Mouse (Mus musculus) right cerebral cortex, adult 18-20 months (tissue): Measurements from ENCODE around the gene Fau.
"Not testable (repeated sequence)": the region's sequence is repeated elsewhere in the genome, so short reads cannot be mapped to it uniquely, and the experiment has no call there.

Experiments
- DNase-seq: peaks from one replicate; pipeline ENCODE4 v3.0.0; 2022; ENCODE audit warnings: mixed read lengths

Fau gene

DNA sequence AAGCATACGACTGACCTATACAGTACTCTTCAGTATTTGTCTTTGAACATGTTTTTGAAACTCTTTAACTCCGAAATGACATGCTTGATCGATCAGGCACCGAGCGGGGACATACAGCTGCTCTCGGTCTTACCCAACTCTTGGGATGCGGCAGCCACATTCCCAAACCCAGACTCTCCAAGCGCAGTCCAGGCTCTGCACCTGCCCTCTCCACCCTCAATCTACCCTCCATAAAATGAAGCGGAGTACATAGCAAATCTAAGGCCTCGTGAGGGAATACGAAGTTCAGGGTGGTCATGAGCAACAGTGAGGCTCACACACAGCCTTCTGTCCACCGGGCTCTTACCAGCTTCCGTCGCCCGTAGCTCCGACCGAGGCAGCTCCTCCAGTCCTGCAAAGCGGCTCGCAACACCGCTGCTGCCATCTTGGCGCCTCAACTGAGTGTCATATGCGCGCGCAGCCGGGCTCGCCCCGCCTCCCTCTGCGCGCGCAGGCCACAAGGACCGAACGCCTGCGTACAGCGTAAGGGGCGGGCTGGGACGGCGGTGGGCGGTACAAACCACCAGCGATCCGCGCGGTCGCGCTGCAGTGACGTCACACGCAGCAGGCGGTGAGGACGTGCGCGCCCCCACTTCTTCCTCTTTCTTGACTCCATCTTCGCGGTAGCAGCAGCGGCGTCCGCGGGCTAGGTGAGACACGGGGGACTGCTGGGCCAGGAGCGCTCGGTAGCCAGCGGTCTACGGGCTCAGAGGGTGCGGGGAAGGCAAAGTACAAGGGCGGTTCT, at the start of gene Fau, which contains the start of gene Mrpl49:
Gene Fau (plus strand): TSS at position 532 of the 784 bp plus-strand sequence.
Gene Mrpl49 (minus strand): TSS at position 473 of the 784 bp plus-strand sequence.
- DNase-seq: peak; percentile 99

DNA sequence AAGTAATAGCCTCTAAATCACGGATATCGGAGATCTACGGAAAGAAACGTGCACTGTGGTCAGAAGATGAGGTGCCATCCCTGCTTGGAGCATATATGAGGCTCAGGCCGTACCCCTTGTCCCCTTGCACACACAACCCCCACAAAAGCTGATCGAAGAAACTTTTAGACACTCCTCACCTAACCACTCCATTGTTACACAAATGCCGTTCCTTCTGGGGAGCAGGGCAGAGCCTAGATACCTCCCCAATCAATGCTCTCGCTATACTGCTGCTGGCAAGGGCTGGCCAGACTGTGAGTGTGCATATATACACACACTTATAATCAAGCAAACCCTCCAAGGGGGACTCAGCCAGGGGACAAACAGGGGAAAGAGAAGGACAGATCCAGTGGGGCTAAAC, 48.5 kb upstream of the Fau start:
- no peak for DNase-seq

DNA sequence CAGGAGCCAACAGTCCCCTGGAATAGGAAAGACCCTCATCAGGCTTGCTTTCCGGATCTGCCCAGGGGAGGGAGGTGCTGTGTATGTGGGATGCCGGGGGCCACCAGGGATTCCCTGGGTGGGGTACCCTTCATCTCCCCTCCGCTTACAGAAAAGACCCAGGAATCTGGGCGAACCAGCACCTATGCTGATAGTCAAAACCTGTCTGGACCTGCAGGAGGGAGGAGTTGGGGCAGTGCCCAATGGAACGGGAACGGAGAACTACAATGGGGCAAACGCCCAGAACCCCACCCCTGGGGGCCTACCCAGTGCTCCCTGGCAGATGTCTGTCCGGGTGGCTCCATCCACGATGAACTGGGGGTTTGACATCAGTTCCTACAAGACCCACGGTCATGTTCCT, 44.0 kb upstream of the Fau start:
- no peak for DNase-seq

DNA sequence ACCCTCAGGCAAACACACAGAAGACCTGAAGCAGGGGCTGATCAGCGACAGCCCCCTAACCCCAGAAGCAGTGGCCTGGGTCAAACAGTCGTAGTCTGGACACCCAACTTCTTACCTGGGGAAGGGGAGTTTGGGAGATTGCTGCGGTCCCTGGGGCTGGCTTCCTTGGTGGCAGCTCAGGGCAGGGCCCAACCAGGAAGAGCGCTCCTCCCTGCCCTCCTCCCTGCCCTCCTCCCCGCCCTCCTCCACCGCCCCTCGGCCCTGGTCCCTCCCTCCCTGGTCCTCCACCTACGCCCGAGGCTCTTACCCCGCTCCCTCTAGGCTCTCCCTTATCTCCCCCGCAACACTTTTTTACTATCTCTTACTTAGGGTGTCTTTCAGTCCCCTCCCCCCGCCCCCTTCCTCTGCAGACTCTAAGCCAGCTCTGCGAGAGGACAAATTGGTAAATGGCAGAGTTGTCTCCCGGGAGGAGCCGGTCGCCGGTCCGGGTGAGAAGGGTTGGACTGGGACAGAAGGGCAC, 42.6 kb upstream of the Fau start:
- peak; percentile 4 for DNase-seq

DNA sequence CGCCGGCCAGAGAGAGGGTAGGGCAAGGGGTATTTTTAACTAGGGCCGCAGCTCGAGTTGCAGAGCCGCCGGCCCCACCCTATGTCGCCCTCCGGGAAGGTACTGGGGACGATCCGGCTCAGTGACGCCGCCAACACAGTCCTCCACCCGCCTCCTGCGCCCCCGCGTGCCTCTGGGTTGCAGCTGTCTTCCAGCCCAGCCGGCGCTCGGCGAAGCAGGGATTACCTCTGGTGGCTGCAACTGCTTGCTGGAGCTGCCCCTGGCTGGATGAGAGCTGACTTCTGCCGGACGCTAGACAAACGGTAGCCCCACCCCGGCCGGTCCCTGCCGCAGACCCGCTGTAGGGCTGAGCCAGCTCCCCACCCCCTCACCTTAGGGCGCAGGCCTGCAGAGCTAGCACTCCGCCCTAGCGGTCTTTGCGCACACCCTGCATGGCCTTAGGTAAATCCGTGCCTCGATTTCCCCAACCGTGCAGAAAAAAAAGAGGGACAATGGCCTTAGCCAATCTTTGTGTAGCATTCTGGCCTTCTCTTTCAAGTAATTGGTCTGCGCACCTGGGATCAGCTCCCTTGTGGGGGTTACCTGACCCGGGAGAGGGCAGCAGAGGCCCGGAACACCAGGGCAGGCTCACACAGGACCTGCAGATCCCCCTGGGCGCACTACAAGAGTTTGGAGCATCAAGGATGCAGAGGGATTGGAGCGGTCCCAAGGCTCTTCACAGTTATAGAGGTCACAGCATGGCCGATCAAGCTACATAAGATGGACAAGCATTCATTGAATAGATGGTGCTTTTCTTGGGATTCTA, 41.9 kb upstream of the Fau start, which contains the start of gene Capn1:
Gene Capn1 (minus strand): TSS at position 387 of the 805 bp plus-strand sequence.
- DNase-seq: peak; percentile 80

DNA sequence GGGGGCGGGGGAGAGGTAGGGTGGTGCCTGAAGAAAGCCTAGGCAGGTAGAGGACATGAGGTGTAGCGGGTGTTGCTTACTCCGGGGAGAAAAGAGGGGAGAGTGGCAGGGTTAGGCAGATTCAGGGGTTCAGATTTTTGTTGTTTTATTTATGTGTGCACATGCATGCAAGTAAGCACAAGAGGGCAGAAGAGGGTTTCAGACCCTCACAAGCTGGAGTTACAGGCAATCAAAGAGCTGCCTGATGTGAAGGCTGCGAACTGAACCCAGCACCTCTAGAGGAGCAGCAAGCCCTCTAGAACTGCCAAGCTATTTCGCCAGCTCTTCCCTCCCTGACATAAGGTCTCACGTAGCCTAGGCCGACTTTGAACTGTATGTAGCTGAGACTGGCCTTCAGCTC, 41.1 kb upstream of the Fau start:
- no peak for DNase-seq

DNA sequence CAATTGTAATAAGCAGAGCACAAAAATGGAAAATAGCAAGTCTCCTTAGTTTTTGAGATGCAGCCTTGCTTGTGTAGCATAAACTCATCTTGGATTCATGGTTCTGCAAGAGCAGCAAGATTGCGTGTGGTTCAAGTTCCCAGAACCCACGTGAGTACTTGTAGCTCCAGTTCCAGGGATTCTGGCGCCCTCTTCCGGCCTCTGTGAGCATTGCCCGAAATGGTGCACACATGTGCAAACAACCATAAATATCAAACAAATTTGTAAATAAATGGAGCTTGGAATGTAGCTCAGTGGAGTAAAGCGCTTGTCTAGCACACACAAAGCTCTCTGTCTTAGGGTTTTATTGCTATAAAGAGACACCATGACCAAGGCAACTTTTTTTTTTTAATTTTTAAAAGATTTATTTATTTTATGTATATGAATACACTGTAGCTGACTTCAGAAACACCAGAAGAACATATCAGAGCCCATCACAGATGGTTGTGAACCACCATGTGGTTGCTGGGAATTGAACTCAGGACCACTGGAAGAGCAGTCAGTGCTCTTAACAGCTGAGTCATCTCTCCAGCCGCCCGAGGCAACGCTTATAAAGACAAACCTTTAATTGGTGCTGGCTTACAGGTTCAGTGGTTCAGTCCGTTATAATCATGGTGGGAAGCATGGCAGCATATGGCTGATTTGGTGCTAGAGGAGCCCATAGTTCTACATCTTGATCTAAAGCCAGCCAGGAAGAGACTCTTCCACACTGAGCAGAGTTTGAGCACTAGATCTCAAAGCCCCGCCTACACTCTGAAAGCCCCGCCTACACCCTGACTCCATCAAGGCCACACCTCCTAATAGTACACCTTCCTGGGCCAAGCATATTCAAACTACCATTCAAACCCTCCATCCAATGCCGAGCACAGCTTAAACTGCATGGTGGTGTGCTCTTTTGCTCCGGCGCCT, 39.2 kb upstream of the Fau start:
- DNase-seq: peak; percentile 84

DNA sequence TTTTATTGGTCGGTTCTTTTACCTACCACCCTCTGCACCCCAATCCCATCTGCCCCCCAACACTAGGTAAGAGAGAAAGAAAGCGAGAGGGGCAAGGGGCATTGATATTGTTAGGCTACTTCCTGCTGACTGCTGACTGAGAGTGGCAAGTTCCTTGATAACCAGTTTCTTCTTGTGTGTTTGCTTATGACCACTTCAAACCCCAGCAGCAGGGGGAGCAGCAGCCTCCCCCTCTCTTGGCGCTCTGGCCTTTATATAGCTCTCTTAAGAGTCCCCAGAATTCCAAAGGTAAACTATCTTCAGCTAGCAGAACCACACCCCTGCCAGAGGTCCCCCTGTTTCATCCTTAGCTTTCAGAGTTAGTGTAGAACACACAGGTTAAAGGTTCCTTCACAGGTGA, 37.4 kb upstream of the Fau start:
- no peak for DNase-seq

DNA sequence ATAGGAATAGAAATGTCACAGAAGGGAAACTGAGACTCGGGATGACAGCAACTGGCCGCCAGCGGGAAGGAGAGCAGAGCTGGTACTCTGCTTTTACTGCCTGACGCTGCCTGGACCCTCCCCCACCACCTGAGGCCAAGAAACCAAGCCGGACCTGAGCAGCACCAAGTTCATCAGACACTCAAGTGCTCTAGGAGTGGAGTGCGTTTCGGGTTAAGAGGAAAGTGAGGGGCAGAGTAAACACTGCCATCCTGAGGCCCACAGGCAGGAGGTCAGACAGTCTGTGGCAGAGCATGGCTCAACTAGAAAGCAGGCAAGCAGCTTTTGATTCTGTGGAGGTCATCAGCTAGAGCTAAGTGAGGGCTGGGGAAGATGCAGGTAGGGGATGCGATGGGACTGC, 34.6 kb upstream of the Fau start:
- no peak for DNase-seq

DNA sequence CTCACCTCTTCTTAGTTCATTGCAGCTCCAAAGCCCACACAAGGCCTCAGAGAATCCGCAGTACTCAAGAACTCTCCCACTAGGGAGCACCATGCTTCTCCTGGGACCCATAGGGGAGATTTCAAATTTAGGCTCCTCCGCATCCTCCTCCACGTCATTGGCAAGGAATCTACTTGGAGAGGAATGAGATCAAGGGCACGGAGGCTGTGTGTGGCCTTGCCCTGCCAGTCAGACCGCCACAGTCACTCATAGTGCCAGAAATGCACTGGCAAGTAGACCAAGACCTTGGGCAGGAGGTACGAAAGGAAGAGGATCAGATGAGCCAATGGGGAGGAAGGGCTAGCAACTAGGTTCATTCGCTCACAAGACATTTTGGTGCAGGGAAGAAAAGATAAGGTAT, 33.7 kb upstream of the Fau start:
- no peak for DNase-seq

DNA sequence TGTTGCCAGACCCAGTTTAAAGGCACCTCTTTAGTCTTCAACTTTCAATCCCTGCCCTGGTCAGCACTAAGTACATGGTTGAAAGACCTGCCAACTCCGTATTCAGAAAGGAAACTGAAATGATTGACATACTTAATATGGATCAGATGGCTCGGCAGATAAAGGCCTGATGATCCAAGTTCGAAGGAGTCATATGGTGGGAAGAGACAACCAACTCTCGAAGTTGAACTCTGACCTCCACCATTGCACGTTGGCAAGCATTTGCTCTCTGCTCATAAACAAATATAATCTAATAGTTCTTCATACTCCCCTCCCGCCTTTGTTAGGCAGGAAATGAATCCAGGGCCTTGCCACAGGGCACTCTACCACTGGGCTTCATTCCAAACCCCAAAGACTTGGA, 28.7 kb upstream of the Fau start:
- DNase-seq: no peak

DNA sequence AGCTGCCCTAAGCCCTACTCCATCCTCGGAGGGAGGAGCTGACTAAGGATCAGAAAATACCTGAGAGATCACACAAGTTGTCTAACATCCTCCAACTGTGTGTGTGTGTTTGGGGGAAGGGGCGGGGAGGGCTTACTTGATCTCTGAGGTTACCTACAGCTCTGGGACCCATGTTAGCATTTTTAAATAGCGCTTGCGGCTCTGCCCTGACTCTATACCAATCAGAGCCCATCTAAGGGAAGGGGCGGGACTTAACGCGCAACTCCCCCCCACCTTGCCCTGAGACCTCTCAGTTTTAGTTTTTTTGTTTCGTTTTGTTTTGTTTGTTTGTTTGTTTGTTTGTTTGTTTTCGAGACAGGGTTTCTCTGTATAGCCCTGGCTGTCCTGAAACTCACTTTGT, 28.2 kb upstream of the Fau start:
- DNase-seq: no peak

DNA sequence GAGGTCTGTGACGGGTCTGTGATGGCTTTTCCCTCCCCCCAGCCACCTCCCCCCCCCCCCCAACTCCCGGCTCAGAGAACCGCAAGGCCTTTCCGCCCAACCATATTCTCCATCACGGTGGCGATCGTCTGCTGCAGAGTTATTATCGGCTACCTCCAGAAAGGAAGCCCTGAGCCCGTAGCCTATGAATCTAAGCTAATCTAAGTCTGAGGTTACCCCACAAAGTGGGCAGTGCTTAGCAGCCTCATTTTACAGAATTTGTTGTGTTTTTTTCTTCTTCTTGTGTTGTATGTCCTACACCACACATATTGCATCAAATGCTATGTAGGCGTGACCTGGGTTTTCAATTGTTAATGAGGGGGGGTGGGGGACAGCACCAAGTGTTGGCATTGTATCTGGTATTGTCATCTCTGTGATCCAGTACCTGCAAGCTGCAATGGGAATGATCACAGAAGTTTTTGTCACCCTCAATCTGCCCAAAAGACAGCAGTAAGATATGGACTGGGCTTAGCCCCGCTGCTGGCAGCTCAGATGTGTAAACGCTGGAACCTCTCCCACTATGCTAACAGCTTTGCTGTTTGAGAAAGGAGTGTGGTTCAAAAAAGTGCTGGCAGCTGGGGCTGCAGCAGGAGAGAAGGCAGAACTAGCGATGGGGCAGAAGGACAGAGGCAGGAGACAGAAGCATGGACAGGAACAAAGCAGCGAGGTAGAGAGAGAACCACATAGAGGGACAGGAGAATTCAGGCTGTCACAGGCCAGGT, 26.9 kb upstream of the Fau start:
- DNase-seq: no peak

DNA sequence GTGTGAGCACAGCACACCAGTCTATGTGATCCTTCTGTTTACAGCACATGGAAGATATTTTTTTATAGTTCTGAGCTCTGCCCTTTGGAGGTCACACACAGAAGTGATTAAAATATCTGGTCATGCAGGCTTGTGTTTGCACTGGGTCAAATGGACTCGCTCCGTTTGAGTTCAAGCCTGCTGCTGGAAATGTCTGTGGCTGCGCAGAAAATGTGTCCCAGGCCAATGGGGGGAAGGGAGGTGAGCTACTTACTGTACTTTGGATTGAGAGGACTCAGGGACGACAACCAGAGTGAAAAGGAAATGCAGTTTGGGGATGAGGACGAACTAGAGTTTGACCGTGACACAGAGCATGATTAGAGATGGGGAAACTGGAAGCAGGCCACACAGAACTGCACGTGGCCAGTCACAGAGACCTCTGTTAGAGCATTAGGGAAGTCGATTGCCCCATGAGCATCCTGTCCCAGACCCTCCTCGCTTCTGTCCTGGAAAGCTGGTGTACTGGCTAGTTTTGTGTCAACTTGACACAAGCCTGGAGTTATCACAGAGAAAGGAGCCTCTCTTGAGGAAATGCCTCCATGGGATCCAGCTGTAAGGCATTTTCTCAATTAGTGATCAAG, 21.6 kb upstream of the Fau start:
- DNase-seq: no peak

DNA sequence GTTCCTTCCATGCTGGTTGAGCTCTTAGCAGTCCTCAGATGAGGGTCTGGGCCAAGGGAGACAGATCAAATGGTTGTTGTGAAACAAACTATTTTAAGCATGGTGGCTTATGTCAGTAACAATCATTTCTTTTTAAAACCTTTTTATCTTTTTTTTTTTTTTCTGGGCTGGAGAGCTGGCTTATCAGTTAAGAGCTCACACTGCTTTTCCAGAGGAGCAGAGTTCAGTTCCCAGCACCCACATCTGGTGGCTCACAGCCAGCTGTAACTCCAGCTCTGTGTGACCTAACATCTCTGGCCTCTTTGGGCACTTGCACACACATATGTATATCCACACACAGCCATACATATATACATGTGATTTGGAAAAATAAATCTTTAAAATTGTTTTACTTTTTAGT, 19.9 kb upstream of the Fau start:
- DNase-seq: no peak

DNA sequence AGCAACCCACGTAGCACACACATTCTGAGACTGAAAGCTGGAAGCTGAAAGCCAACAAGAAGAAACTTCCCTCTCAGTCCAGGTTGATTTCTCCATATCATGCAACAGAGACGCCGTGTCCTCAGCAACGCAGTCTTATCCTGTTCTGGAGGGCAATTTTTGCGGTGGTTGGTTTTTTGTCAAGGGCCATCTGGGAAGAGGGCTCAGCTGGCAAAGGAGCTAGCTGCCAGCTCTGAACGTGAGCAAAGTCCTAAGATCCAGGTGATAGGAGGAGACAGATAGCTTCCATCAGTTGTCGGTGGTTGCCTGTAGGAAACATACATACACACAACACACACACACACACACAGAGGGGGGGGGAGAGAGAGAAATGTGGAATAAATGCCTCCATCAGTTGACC, 19.3 kb upstream of the Fau start:
- no peak for DNase-seq

DNA sequence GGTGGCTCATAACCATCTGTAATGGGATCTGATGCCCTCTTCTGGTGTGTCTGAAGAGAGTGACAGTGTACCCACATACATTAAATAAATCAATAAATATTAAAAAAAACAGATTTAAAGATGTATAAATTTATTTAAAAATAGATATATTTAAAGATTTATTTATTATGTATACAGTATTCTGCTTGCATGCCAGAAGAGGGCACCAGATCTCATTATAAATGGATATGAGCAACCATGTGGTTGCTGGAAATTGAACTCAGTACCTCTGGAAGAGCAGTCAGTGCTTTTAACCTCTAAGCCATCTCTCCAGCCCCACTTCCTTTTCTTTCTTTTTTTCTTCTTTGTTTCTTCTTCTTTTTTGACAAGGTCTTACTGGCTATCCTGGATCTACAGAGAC, 17.6 kb upstream of the Fau start:
- DNase-seq: no peak

DNA sequence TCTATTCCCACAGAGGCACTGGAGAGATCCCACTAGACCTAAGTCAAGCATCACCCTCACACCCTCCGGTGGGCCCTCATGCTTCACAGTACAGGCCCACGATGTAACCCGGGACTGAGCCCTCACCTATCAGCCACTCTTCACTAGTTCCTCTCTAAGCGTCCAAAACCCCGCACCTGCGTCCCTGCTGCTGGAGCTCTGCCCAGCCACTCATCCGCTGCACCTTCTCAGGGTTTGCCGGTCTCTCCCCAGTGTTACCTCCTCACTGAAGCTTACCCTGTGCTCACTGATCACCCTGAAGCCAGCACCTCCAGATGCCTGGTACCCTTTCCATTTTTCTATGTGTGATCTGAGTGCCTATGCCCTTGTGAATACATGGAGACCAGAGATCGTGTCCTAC, 15.4 kb upstream of the Fau start:
- no peak for DNase-seq

DNA sequence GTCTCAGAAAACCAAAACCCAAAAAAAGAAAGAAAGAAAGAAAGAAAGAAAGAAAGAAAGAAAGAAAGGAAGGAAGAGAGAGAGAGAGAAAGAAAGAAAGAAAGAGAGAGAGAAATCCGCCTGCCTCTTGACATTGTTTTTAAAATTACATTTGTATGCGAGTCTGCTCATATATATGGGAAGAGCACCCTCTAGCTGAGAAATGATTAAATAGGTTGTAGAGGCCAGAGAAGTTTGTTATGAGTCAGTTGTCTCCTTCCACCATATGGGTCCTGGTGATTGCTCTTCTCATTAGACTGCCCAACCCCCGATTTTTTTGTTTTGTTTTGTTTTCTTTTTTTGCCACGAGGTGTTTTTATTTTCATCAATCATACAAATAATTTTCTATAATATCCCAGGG, 13.5 kb upstream of the Fau start:
- DNase-seq: not testable (repeated sequence)

DNA sequence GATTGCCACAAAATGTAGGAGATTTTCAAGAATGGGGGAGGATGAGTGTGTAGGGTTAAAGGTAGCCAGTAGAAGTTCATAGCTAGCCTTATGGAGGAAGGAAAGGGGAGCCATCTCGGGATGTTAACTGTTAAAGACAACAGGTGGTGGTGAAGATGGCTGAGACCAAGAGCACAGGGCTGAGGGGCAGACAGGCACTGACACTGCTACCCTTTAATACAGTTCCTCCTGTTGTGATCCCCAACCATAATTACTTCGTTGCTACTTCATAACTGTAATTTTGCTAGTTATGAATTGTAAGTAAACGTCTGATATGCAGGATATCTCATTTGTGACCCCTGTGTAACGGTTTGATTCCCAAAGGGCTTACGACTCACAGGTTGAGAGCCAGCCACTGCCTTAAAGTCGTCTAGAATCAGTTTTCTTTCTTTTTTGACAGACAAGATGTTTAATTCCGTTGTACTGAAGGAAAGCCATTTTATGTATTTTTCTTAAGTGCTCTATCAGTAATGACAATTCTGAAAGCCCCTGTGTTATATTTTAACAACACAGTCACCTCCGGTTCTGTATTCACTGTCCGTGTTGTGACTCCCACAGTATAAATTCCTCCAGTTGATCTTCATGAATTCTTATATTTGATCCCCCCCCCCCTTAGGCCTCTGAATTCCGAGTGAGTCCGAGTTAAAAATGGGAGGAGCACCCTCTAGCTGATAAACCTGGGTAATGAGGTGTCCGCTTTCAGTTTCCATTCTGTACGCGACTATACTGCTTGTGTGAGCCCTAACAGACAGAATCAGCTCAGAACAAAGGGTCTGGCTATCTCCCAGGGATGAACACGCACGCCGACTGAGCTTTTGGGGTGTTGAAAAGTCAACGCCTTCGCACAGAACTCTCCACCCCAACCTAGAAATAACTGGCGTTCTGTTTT, 12.0 kb upstream of the Fau start:
- no peak for DNase-seq
